Mouse (Mus musculus): ENCODE measurements at regions not wholly inside any gene's neighbourhood (a gene's known extent, or its start where the extent isn't known, plus 50 kb on each side); places are given as distances from the start of the nearest gene placed in this dataset.

GRCm38 (mm10) chr13:34497667-34498066 lies 152.7 kb upstream of the Slc22a23 start:
- DNase-seq (ENCODE audit: low spot score), result no peak
- no peaks in the 10 kb centered on the region for H3K9me3 ChIP-seq (replicated peaks)
- no peaks in the 10 kb centered on the region for H3K4me1 ChIP-seq
- no peak overlapping the region for H3K4me3 ChIP-seq
- H3K36me3 ChIP-seq, result no peaks in the 10 kb centered on the region
- no peaks in the 10 kb centered on the region for H3K27me3 ChIP-seq (ENCODE audit: low read depth, poor library complexity, severe bottlenecking)
- 93% methylated on average over 3 of the region's 3 CpGs for WGBS
- no peak overlapping the region for H3K27ac ChIP-seq

DNA sequence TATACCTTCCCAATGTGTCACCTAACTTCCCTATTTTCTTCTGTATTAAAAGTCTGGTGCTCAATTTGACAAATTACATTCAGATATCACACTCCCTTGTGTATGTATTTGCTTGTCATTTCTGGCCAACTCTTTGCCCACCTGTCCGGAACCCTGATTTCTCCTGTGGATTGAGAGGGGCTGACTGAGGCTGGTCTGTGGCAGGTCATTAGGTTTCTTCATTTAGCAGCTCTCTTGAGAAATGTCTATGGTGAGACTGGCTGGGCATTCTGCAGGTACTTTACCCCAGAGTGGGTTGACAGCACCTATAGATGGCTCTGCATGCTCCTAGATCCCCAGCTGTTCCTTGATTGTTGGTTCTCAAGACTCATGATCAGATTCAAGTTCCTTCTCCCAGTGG lies 139.8 kb upstream of the Slc22a23 start:
- H3K27me3 ChIP-seq (ENCODE audit: low read depth, poor library complexity, severe bottlenecking), result no peaks in the 10 kb centered on the region
- no peak for DNase-seq (ENCODE audit: low spot score)
- H3K27ac ChIP-seq, result no peak overlapping the region
- no peaks in the 10 kb centered on the region for H3K36me3 ChIP-seq
- no peaks in the 10 kb centered on the region for H3K4me1 ChIP-seq
- H3K4me3 ChIP-seq, result no peak overlapping the region
- WGBS, result 94% methylated on average over 1 of the region's 1 CpGs
- H3K9me3 ChIP-seq (replicated peaks), result no peaks in the 10 kb centered on the region

DNA sequence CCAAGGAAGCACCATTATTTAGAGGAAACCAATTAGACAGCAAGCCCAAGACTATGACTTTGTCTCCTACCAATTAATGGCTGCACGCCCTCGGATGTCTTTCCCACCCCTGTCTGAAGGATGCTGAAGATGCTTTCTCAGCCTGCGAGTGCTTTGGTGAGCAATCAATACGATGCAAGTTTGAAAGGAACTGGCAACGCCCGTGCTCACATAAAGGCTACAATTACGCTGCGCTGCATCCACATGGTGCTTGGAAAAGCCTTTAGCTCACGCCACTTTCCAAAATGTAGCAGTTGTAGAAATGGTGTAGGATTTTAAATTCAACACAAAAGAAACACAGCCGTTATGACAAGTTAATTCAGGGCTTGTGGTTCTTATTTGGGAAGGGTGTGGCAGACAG lies 136.5 kb upstream of the Slc22a23 start:
- WGBS, result 92% methylated on average over 10 of the region's 10 CpGs
- H3K27ac ChIP-seq, result no peak overlapping the region
- no peaks in the 10 kb centered on the region for H3K4me1 ChIP-seq
- H3K4me3 ChIP-seq, result no peak overlapping the region
- no peaks in the 10 kb centered on the region for H3K9me3 ChIP-seq (replicated peaks)
- no peak for DNase-seq (ENCODE audit: low spot score)
- no peaks in the 10 kb centered on the region for H3K27me3 ChIP-seq (ENCODE audit: low read depth, poor library complexity, severe bottlenecking)
- no peaks in the 10 kb centered on the region for H3K36me3 ChIP-seq

GRCm38 (mm10) chr13:34470410-34470809 lies 125.4 kb upstream of the Slc22a23 start:
- no peak for DNase-seq (ENCODE audit: low spot score)
- WGBS, result 65% methylated on average over 1 of the region's 1 CpGs
- H3K27ac ChIP-seq, result no peak overlapping the region
- H3K4me1 ChIP-seq, result peaks cover 12% of the 10 kb centered on the region
- no peaks in the 10 kb centered on the region for H3K36me3 ChIP-seq
- H3K4me3 ChIP-seq, result no peak overlapping the region
- no peaks in the 10 kb centered on the region for H3K9me3 ChIP-seq (replicated peaks)
- no peaks in the 10 kb centered on the region for H3K27me3 ChIP-seq (ENCODE audit: low read depth, poor library complexity, severe bottlenecking)

DNA sequence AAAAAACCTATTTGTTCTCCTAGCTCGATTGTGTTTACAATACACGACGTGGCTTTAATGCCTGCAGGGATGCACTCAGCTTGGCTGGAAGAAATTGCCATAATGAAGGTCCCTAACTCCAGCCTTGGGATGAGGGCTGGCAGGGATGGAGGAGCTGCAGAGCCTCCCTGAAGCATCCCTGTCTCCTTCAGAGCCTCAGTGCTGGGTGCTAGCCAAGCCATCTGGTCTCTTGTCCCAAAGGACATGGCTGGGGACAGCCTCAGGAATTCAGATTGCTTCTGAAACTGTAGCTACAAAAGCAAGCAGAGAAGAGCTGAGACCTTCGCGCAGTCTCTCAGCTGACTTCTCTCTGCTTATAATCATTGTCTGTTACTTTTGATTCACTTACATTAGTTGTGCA lies 124.6 kb upstream of the Slc22a23 start:
- no peaks in the 10 kb centered on the region for H3K9me3 ChIP-seq (replicated peaks)
- H3K4me3 ChIP-seq, result no peak overlapping the region
- WGBS, result 93% methylated on average over 5 of the region's 5 CpGs
- H3K27ac ChIP-seq, result no peak overlapping the region
- DNase-seq (ENCODE audit: low spot score), result no peak
- H3K36me3 ChIP-seq, result no peaks in the 10 kb centered on the region
- peaks cover 13% of the 10 kb centered on the region for H3K4me1 ChIP-seq
- H3K27me3 ChIP-seq (ENCODE audit: low read depth, poor library complexity, severe bottlenecking), result no peaks in the 10 kb centered on the region

GRCm38 (mm10) chr13:34468132-34468748 lies 123.3 kb upstream of the Slc22a23 start:
- peaks cover 13% of the 10 kb centered on the region for H3K4me1 ChIP-seq
- no peak for DNase-seq (ENCODE audit: low spot score)
- H3K27me3 ChIP-seq (ENCODE audit: low read depth, poor library complexity, severe bottlenecking), result no peaks in the 10 kb centered on the region
- no peaks in the 10 kb centered on the region for H3K36me3 ChIP-seq
- no peak overlapping the region for H3K4me3 ChIP-seq
- no peaks in the 10 kb centered on the region for H3K9me3 ChIP-seq (replicated peaks)
- 62% methylated on average over 3 of the region's 3 CpGs for WGBS
- H3K27ac ChIP-seq, result no peak overlapping the region

- Histone ChIP-seq H3K9me3 (replicated peaks) (no peaks in the 10 kb centered on the region), H3K27ac (no peak overlapping the region), H3K36me3 (no peaks in the 10 kb centered on the region), H3K27me3 (ENCODE audit: low read depth, poor library complexity, severe bottlenecking) (no peaks in the 10 kb centered on the region), H3K4me3 (no peak overlapping the region), H3K4me1 (peaks cover 19% of the 10 kb centered on the region)
- DNase-seq (ENCODE audit: low spot score), result peak; percentile 37
Observed at GRCm38 (mm10) chr13:34465862-34466430, 121.0 kb upstream of the Slc22a23 start.

DNA sequence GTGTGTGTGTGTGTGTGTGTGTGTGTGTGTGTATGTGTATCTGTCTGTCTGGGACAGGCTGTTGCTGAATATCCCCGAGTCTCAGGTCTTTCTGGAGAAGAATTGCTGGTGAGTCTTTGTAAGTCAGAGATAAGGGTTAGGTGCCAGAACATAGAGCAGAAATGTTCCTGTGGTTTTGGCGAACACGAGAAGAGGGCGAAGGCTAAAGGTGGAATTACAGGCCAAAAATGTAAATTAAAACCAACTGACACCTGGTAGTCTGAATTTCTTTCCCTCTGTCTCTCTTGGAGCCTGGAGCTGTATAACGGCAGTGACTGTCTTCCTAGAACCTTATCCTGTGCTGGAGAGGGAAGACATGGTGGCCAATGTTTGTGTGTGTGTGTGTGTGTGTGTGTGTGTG lies 120.5 kb upstream of the Slc22a23 start:
- no peak for DNase-seq (ENCODE audit: low spot score)
- Histone ChIP-seq H3K27ac (no peak overlapping the region), H3K9me3 (replicated peaks) (no peaks in the 10 kb centered on the region), H3K36me3 (no peaks in the 10 kb centered on the region), H3K4me3 (no peak overlapping the region), H3K27me3 (ENCODE audit: low read depth, poor library complexity, severe bottlenecking) (no peaks in the 10 kb centered on the region), H3K4me1 (peaks cover 19% of the 10 kb centered on the region)
- WGBS, result 49% methylated on average over 5 of the region's 5 CpGs

GRCm38 (mm10) chr13:34464221-34464620 lies 119.2 kb upstream of the Slc22a23 start:
- H3K27ac ChIP-seq, result no peak overlapping the region
- no peaks in the 10 kb centered on the region for H3K9me3 ChIP-seq (replicated peaks)
- no peaks in the 10 kb centered on the region for H3K36me3 ChIP-seq
- 91% methylated on average over 4 of the region's 4 CpGs for WGBS
- H3K4me3 ChIP-seq, result no peak overlapping the region
- DNase-seq (ENCODE audit: low spot score), result no peak
- peaks cover 19% of the 10 kb centered on the region for H3K4me1 ChIP-seq
- H3K27me3 ChIP-seq (ENCODE audit: low read depth, poor library complexity, severe bottlenecking), result no peaks in the 10 kb centered on the region

DNA sequence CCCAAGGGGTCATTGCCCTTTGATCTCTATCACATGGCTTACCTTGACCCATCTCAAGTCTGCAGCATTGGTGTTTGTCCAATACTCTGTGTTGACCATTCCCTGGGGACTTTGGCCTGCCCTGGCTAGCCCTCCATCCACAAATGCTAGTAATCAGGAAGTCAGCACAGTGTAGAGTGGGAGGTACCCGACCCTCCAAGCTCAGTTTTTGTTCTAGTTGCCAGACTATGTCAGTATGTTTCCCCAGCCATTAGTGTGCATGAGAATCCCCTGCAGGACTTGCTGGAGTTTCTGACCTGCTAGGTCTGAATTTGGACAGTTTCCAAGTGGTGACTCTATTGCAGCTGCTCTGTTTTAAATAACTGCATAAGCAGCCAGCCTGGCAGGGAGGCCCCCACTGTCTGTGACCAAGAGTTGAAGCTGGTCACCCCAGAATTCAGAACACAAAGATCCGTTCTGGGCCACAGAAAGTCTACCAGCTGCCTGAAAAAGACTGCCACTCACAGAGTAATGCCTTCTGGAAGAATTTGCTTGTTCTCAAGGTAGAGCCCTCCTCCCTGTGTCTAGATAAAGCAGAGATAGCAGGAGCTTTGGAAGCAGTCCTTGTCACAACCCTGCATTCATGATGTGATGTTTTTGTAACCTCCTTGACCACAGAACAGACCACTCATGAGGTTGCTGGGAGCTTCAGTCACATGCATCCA lies 118.0 kb upstream of the Slc22a23 start:
- Histone ChIP-seq H3K9me3 (replicated peaks) (no peaks in the 10 kb centered on the region), H3K4me1 (peaks cover 16% of the 10 kb centered on the region), H3K27me3 (ENCODE audit: low read depth, poor library complexity, severe bottlenecking) (no peaks in the 10 kb centered on the region), H3K4me3 (no peak overlapping the region), H3K27ac (no peak overlapping the region), H3K36me3 (no peaks in the 10 kb centered on the region)
- DNase-seq (ENCODE audit: low spot score), result no peak
- WGBS, result 65% methylated on average over 2 of the region's 2 CpGs

DNA sequence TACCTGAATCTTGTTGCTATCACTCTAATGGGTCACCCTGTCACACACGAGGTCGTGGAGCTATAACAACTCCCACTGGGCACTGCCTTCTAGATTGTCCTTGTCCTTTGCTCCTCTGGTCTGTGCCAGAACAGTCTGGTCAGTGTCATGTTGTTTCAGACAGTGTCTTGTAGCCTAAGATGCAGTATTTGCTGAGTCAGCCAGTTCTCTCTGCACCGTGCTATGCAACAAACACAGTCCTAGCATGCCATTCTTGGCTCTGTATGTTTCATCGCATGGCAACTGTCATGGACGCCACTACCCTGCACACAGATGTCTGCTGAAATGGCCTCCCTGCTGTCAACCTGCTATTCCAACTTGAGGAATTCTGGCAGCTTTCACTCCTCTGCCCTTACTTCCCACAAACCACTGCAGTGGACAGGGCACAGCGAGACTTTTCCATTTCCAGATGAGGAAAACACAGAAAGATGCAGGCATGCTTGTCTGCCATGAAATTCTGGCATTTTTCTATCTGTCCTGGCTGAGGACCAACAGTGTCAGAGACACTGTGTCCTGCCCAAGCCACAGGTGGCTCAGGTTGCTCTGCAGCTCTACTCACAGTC lies 117.3 kb upstream of the Slc22a23 start:
- H3K9me3 ChIP-seq (replicated peaks), result no peaks in the 10 kb centered on the region
- H3K4me3 ChIP-seq, result no peak overlapping the region
- no peak for DNase-seq (ENCODE audit: low spot score)
- WGBS, result 87% methylated on average over 6 of the region's 6 CpGs
- no peaks in the 10 kb centered on the region for H3K36me3 ChIP-seq
- H3K27me3 ChIP-seq (ENCODE audit: low read depth, poor library complexity, severe bottlenecking), result no peaks in the 10 kb centered on the region
- H3K4me1 ChIP-seq, result peaks cover 16% of the 10 kb centered on the region
- H3K27ac ChIP-seq, result no peak overlapping the region

DNA sequence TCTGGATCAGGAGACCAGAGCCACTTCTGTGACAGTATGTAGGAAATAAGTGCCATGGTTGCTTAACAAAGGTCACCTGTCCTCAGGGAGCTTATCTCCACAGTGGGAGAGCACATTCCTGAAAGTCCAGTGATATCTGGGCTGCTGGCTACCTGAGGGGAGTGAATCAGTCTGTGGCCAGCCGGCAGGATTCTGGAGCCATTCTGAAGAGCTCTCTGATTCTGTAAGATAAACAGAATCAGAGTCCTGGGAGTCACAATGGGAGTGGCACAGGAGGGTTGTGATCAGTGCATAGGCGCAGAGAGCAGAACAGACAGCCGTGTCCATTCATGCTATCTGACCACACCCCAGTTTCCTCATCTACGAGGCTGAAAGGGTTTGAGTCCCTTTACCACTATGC lies 116.0 kb upstream of the Slc22a23 start:
- 60% methylated on average over 4 of the region's 4 CpGs for WGBS
- Histone ChIP-seq H3K9me3 (replicated peaks) (no peaks in the 10 kb centered on the region), H3K27me3 (ENCODE audit: low read depth, poor library complexity, severe bottlenecking) (no peaks in the 10 kb centered on the region), H3K27ac (no peak overlapping the region), H3K4me1 (peaks cover 12% of the 10 kb centered on the region), H3K36me3 (no peaks in the 10 kb centered on the region), H3K4me3 (no peak overlapping the region)
- DNase-seq (ENCODE audit: low spot score), result no peak

GRCm38 (mm10) chr13:34456051-34456450 lies 111.1 kb upstream of the Slc22a23 start:
- Histone ChIP-seq H3K4me3 (no peak overlapping the region), H3K9me3 (replicated peaks) (no peaks in the 10 kb centered on the region), H3K4me1 (no peaks in the 10 kb centered on the region), H3K27me3 (ENCODE audit: low read depth, poor library complexity, severe bottlenecking) (no peaks in the 10 kb centered on the region), H3K27ac (no peak overlapping the region), H3K36me3 (no peaks in the 10 kb centered on the region)
- WGBS, result 61% methylated on average over 3 of the region's 3 CpGs
- no peak for DNase-seq (ENCODE audit: low spot score)
